ENCODE assay signal across 8 mouse cellular contexts in the genomic region with DNA sequence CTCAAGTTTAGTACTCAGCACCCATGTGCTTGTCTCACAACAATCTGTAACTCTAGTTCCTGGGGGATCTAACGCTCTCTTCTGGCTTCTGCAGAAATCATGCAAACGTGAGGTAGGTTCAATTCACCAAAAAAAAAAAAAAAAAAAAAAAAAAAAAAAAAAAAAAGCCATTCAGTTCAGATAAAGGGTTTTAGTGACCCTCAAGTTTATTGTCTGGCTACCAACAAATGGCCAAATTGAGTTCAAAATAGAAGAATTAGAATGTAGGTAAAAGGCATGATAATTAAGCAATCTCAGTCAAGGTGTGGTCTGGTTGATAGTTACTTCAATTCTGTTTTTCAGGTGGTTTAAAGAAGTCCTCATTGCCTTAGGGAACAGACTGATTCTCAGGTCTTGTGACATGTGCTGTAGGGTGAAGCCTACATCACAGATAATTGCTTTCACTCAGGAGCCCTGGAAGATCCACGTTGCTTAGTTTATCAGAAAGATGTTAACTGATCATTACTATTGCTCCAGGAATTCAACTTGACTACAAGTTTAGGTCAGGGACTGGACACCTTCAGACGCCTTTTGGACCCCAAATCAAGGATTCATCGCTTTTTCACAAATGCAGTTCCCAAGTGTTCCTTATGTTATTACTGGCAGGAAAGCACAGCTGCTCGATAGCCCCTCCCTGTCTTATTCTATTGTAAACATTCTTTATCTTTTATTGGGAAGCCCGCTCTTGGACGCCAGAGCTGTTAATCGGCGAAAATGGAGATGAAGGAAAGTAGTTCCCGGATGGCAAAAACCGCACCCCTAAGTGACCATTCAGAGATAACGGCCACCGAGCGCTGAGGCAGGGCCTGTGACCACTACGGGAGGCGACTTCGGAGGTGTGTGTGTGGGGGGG. TPM values are rescaled to one million over a fixed set of nuclear protein-coding genes. Genes with fewer than 3 reads are reported as not detected.
DNase-seq lines count a peak whose midpoint lies in the region; ATAC-seq and TF ChIP-seq lines count a peak whose summit lies in the region.

No protein-coding gene starts in this region.

- peak overlapping the region; percentile 97 for H3K27ac ChIP-seq in heart, embryonic 10.5 days
- peak overlapping the region; percentile 82 for H3K27ac ChIP-seq in liver, embryonic 11.5 days (ENCODE audit: low read depth, low read length)

- H3ac ChIP-seq in C2C12 (ENCODE audit: control insufficient read depth, insufficient read length, low read depth): peak overlapping the region; percentile 61

- H3K9me3 ChIP-seq in heart, embryonic 10.5 days: no peaks in the 10 kb centered on the region; the same call in 1 of the 2 replicates
- peaks cover 10% of the 10 kb centered on the region for H3K9me3 ChIP-seq in erythroblast, embryonic 14.5 days (ENCODE audit: control insufficient read depth, low read length)
- H3K9me3 ChIP-seq in liver, embryonic 11.5 days (ENCODE audit: control insufficient read depth, low read length): no peaks in the 10 kb centered on the region; the same call in 1 of the 2 replicates

- WGBS in heart, embryonic 10.5 days: 26% methylated on average over 18 of the region's 18 CpGs
- WGBS in liver, embryonic 11.5 days: 22% methylated on average over 18 of the region's 18 CpGs

- H3K36me3 ChIP-seq in heart, embryonic 10.5 days: peaks cover 16% of the 10 kb centered on the region
- peaks cover 17% of the 10 kb centered on the region for H3K36me3 ChIP-seq in C2C12 (ENCODE audit: control insufficient read depth, insufficient read depth)
- H3K36me3 ChIP-seq in erythroblast, embryonic 14.5 days (ENCODE audit: control insufficient read depth): peaks cover 20% of the 10 kb centered on the region
- no peaks in the 10 kb centered on the region; the same call in 1 of the 2 replicates for H3K36me3 ChIP-seq in liver, embryonic 11.5 days (ENCODE audit: control insufficient read depth, insufficient read depth, low read length)

- peak overlapping the region; percentile 73 for H3K9ac ChIP-seq in liver, embryonic 11.5 days (ENCODE audit: low read depth, low read length)

- TF ChIP-seq CTCF in C2C12 (IDR thresholded peaks at IDR 0.05; ENCODE audit: control insufficient read depth, insufficient read depth, insufficient read length): no peak

- H3K4me1 ChIP-seq in heart, embryonic 10.5 days: peaks cover 19% of the 10 kb centered on the region
- peaks cover 29% of the 10 kb centered on the region for H3K4me1 ChIP-seq in erythroblast, embryonic 14.5 days (ENCODE audit: control insufficient read depth)
- peaks cover 11% of the 10 kb centered on the region for H3K4me1 ChIP-seq in liver, embryonic 11.5 days (replicated peaks; ENCODE audit: control insufficient read depth, insufficient read depth, low read length)

- ATAC-seq in liver, embryonic 11.5 days (replicated peaks; ENCODE audit: low FRiP score): no peak

- H3K4me2 ChIP-seq in liver, embryonic 11.5 days: peak overlapping the region; percentile 81

- H3K79me3 ChIP-seq in C2C12 (ENCODE audit: low read depth): peaks cover 38% of the 10 kb centered on the region

- H3K4me3 ChIP-seq in heart, embryonic 10.5 days: peak overlapping the region; percentile 99
- peak overlapping the region; percentile 74 for H3K4me3 ChIP-seq in C2C12 (ENCODE audit: insufficient read depth, poor library complexity, severe bottlenecking)
- peak overlapping the region; percentile 95 for H3K4me3 ChIP-seq in erythroblast, embryonic 14.5 days (replicated peaks)
- H3K4me3 ChIP-seq in liver, embryonic 11.5 days (ENCODE audit: low read depth, low read length): peak overlapping the region; percentile 100

- H3K27me3 ChIP-seq in heart, embryonic 10.5 days (ENCODE audit: insufficient read depth, poor library complexity, severe bottlenecking): no peaks in the 10 kb centered on the region
- H3K27me3 ChIP-seq in C2C12 (ENCODE audit: control insufficient read depth, insufficient read depth, insufficient read length): no peaks in the 10 kb centered on the region
- no peaks in the 10 kb centered on the region for H3K27me3 ChIP-seq in erythroblast, embryonic 14.5 days (ENCODE audit: control insufficient read depth)
- H3K27me3 ChIP-seq in liver, embryonic 11.5 days (replicated peaks; ENCODE audit: control insufficient read depth, insufficient read depth, low read length): no peaks in the 10 kb centered on the region

- peak; percentile 53 for DNase-seq in heart, embryonic 10.5 days (ENCODE audit: low spot score)
- no peak for DNase-seq in heart, adult 11 months
- no peak for DNase-seq in liver, embryonic 11.5 days (ENCODE audit: low spot score)
- DNase-seq in gastrocnemius, postnatal 10 days: no peak
- DNase-seq in layer of hippocampus, adult 9-10 months (ENCODE audit: low spot score): no peak
- DNase-seq in layer of hippocampus, adult 11-12 months (ENCODE audit: low spot score): no peak

- H3K79me2 ChIP-seq in C2C12 (ENCODE audit: control insufficient read depth, insufficient read depth): peaks cover 42% of the 10 kb centered on the region

TF ChIP-seq in C2C12, 6 proteins besides CTCF, POLR2A, EP300 and RAD21:
- TF ChIP-seq USF1 (IDR thresholded peaks at IDR 0.05; ENCODE audit: low read depth): no peak
- TF ChIP-seq FOSL1 (IDR thresholded peaks at IDR 0.05; ENCODE audit: insufficient read depth, low read length, poor library complexity, severe bottlenecking): no peak
- no peak for TF ChIP-seq MYOD1 (IDR thresholded peaks at IDR 0.05; ENCODE audit: control insufficient read depth, insufficient read length, low read depth)
- no peak for TF ChIP-seq MYOG (IDR thresholded peaks at IDR 0.05; ENCODE audit: control insufficient read depth, extremely low read depth, insufficient read length)
- no peak for TF ChIP-seq CEBPB (IDR thresholded peaks at IDR 0.05; ENCODE audit: low read depth)
- TF ChIP-seq MAX (IDR thresholded peaks at IDR 0.05): no peak

RNA-seq across cellular contexts. Expression of a gene that starts 0.7 kb away (rescaled TPM):
- polyA plus RNA-seq in heart, embryonic 10.5 days (2016; fragmentation: Nextera tagmentation; extraction: Ambion mirVana): 140 and 156 TPM in 2 replicates
- polyA plus RNA-seq in C2C12 (2012; fragmentation: generic; extraction: Trizol): 94.9 TPM
- 8.4 and 8.7 TPM in 2 replicates for polyA plus RNA-seq in erythroblast, embryonic 14.5 days (2012)
- 103 and 106 TPM in 2 replicates for polyA plus RNA-seq in liver, embryonic 11.5 days (2014; fragmentation: Nextera tagmentation; extraction: Ambion mirVana)
- 10 to 100 TPM; 75.7 to 77.0 TPM for total RNA-seq in gastrocnemius, postnatal 10 days (2021)

RNA-seq across cellular contexts. Expression of a gene that starts 43.7 kb away (rescaled TPM):
- 4.2 and 5.1 TPM in 2 replicates for polyA plus RNA-seq in heart, embryonic 10.5 days (2016; fragmentation: Nextera tagmentation; extraction: Ambion mirVana)
- 0.94 TPM for polyA plus RNA-seq in C2C12 (2012; fragmentation: generic; extraction: Trizol)
- polyA plus RNA-seq in erythroblast, embryonic 14.5 days (2012): 0.09 and 0.12 TPM in 2 replicates
- 4.9 and 5.6 TPM in 2 replicates for polyA plus RNA-seq in liver, embryonic 11.5 days (2014; fragmentation: Nextera tagmentation; extraction: Ambion mirVana)
- 1 to 10 TPM; 5.6 to 7.4 TPM for total RNA-seq in gastrocnemius, postnatal 10 days (2021)

RNA-seq across cellular contexts. Expression of a gene that starts 59.8 kb away (rescaled TPM):
- polyA plus RNA-seq in heart, embryonic 10.5 days (2016; fragmentation: Nextera tagmentation; extraction: Ambion mirVana): 280 and 331 TPM in 2 replicates
- 242 TPM for polyA plus RNA-seq in C2C12 (2012; fragmentation: generic; extraction: Trizol)
- 61.9 and 68.6 TPM in 2 replicates for polyA plus RNA-seq in erythroblast, embryonic 14.5 days (2012)
- polyA plus RNA-seq in liver, embryonic 11.5 days (2014; fragmentation: Nextera tagmentation; extraction: Ambion mirVana): 322 and 344 TPM in 2 replicates
- total RNA-seq in gastrocnemius, postnatal 10 days (2021): 100 to 1,000 TPM; 206 to 216 TPM
